Mouse (Mus musculus): Measurements from ENCODE around the gene Strn4. TPM values are rescaled to one million over a fixed set of nuclear protein-coding genes. Genes with fewer than 3 reads are reported as not detected.

Strn4 gene
- 32.8 and 34.0 TPM in 2 replicates for polyA plus RNA-seq (2015; fragmentation: Nextera tagmentation; extraction: Ambion mirVana)

GRCm38 (mm10) chr7:16815351-16815941 is at the start of gene Strn4:
Gene Strn4 (plus strand): TSS chr7:16815889.
- Histone ChIP-seq H3K27me3 (peaks cover 20% of the 10 kb centered on the region), H3K4me1 (replicated peaks) (peaks cover 65% of the 10 kb centered on the region), H3K4me3 (replicated peaks) (peak within 1 kb of the TSS; percentile 95), H3K9me3 (replicated peaks) (no peaks in the 10 kb centered on the region), H3K27ac (peak within 1 kb of the TSS; percentile 92), H3K36me3 (peaks cover 8% of the 10 kb centered on the region), H3K9ac (peak within 1 kb of the TSS; percentile 99), H3K4me2 (peak within 1 kb of the TSS; percentile 88)
- WGBS (ENCODE audit: insufficient replicate concordance): 26% methylated on average over 1 of the region's 1 CpGs
- no peak for DNase-seq
- ATAC-seq (ENCODE audit: low read depth): no peak

- WGBS (ENCODE audit: insufficient replicate concordance): 45% methylated on average over 2 of the region's 2 CpGs
- no peaks in the 10 kb centered on the region for H3K36me3 ChIP-seq
- no peak overlapping the region for H3K9ac ChIP-seq
- ATAC-seq (ENCODE audit: low read depth) (no peak), DNase-seq (no peak)
- no peak overlapping the region for H3K27ac ChIP-seq
- H3K4me3 ChIP-seq (replicated peaks): no peak overlapping the region
- no peaks in the 10 kb centered on the region for H3K27me3 ChIP-seq
- 0 out of 2 replicates have a peak, but pooled peaks cover 4% of the 10 kb centered on the region for H3K9me3 ChIP-seq (replicated peaks)
- no peaks in the 10 kb centered on the region for H3K4me1 ChIP-seq (replicated peaks)
- no peak overlapping the region for H3K4me2 ChIP-seq
Observed at GRCm38 (mm10) chr7:16766443-16766842, 49.2 kb upstream of the Strn4 start.

GRCm38 (mm10) chr7:16775888-16776287 is 39.8 kb upstream of the Strn4 start:
- Histone ChIP-seq H3K9ac (no peak overlapping the region), H3K4me2 (no peak overlapping the region), H3K27ac (no peak overlapping the region), H3K27me3 (0 out of 2 replicates have a peak, but pooled peaks cover 8% of the 10 kb centered on the region), H3K4me1 (replicated peaks) (peaks cover 11% of the 10 kb centered on the region), H3K36me3 (no peaks in the 10 kb centered on the region), H3K9me3 (replicated peaks) (peaks cover 10% of the 10 kb centered on the region; the same call in 1 of the 2 replicates), H3K4me3 (replicated peaks) (no peak overlapping the region)
- no peak for ATAC-seq (ENCODE audit: low read depth)
- no peak for DNase-seq
- WGBS (ENCODE audit: insufficient replicate concordance): 34% methylated on average over 5 of the region's 5 CpGs

GRCm38 (mm10) chr7:16780076-16780475 is 35.6 kb upstream of the Strn4 start:
- DNase-seq (no peak), ATAC-seq (ENCODE audit: low read depth) (no peak)
- no peak overlapping the region for H3K27ac ChIP-seq
- H3K4me1 ChIP-seq (replicated peaks): peaks cover 33% of the 10 kb centered on the region
- H3K36me3 ChIP-seq: peaks cover 16% of the 10 kb centered on the region
- 0 out of 2 replicates have a peak, but pooled peaks cover 4% of the 10 kb centered on the region for H3K27me3 ChIP-seq
- no peak overlapping the region for H3K4me2 ChIP-seq
- no peak overlapping the region for H3K9ac ChIP-seq
- H3K9me3 ChIP-seq (replicated peaks): no peaks in the 10 kb centered on the region
- no peak overlapping the region for H3K4me3 ChIP-seq (replicated peaks)
- 73% methylated on average over 5 of the region's 5 CpGs for WGBS (ENCODE audit: insufficient replicate concordance)

- peak within 1 kb of the TSS; percentile 85 for H3K4me2 ChIP-seq
- peaks cover 24% of the 10 kb centered on the region for H3K36me3 ChIP-seq
- H3K4me1 ChIP-seq (replicated peaks): peaks cover 42% of the 10 kb centered on the region
- H3K27ac ChIP-seq: peak within 1 kb of the TSS; percentile 99
- ATAC-seq (ENCODE audit: low read depth) (peak; percentile 66), DNase-seq (peak; percentile 95)
- 2% methylated on average over 34 of the region's 34 CpGs for WGBS (ENCODE audit: insufficient replicate concordance)
- H3K9ac ChIP-seq: peak within 1 kb of the TSS; percentile 99
- H3K27me3 ChIP-seq: 0 out of 2 replicates have a peak, but pooled peaks cover under 1% of the 10 kb centered on the region
- H3K9me3 ChIP-seq (replicated peaks): no peaks in the 10 kb centered on the region
- H3K4me3 ChIP-seq (replicated peaks): peak within 1 kb of the TSS; percentile 100
Observed at GRCm38 (mm10) chr7:16780825-16781554, 34.7 kb upstream of the Strn4 start, which contains the start of gene Slc1a5. Gene Slc1a5 (plus strand): TSS chr7:16781340.

GRCm38 (mm10) chr7:16781555-16781815 is 34.2 kb upstream of the Strn4 start:
- H3K36me3 ChIP-seq: peaks cover 29% of the 10 kb centered on the region
- H3K4me2 ChIP-seq: peak overlapping the region; percentile 85
- peaks cover 47% of the 10 kb centered on the region for H3K4me1 ChIP-seq (replicated peaks)
- 0% methylated on average over 10 of the region's 10 CpGs for WGBS (ENCODE audit: insufficient replicate concordance)
- H3K4me3 ChIP-seq (replicated peaks): peak overlapping the region; percentile 100
- H3K27ac ChIP-seq: peak overlapping the region; percentile 99
- no peak for ATAC-seq (ENCODE audit: low read depth)
- no peaks in the 10 kb centered on the region for H3K9me3 ChIP-seq (replicated peaks)
- no peak for DNase-seq
- H3K27me3 ChIP-seq: no peaks in the 10 kb centered on the region
- H3K9ac ChIP-seq: peak overlapping the region; percentile 99

- Histone ChIP-seq H3K27ac (peak overlapping the region; percentile 99), H3K4me3 (replicated peaks) (peak overlapping the region; percentile 100), H3K9ac (peak overlapping the region; percentile 99), H3K4me2 (peak overlapping the region; percentile 85), H3K36me3 (peaks cover 34% of the 10 kb centered on the region), H3K4me1 (replicated peaks) (peaks cover 52% of the 10 kb centered on the region), H3K9me3 (replicated peaks) (no peaks in the 10 kb centered on the region), H3K27me3 (no peaks in the 10 kb centered on the region)
- ATAC-seq (ENCODE audit: low read depth): no peak
- WGBS (ENCODE audit: insufficient replicate concordance): under 1% methylated on average over 60 of the region's 60 CpGs
- peak; percentile 18 for DNase-seq
Observed at GRCm38 (mm10) chr7:16781816-16782554, 33.7 kb upstream of the Strn4 start.

GRCm38 (mm10) chr7:16782555-16783125 is 33.0 kb upstream of the Strn4 start:
- Histone ChIP-seq H3K4me3 (replicated peaks) (peak overlapping the region; percentile 100), H3K27me3 (no peaks in the 10 kb centered on the region), H3K4me1 (replicated peaks) (peaks cover 56% of the 10 kb centered on the region), H3K36me3 (peaks cover 41% of the 10 kb centered on the region), H3K9me3 (replicated peaks) (no peaks in the 10 kb centered on the region), H3K9ac (peak overlapping the region; percentile 99), H3K4me2 (peak overlapping the region; percentile 85), H3K27ac (peak overlapping the region; percentile 99)
- no peak for DNase-seq
- no peak for ATAC-seq (ENCODE audit: low read depth)
- WGBS (ENCODE audit: insufficient replicate concordance): under 1% methylated on average over 11 of the region's 11 CpGs

- peak; percentile 93 for ATAC-seq (ENCODE audit: low read depth)
Observed at GRCm38 (mm10) chr7:16783224-16783688, 32.4 kb upstream of the Strn4 start.

GRCm38 (mm10) chr7:16783758-16784415 is 31.8 kb upstream of the Strn4 start:
- no peaks in the 10 kb centered on the region for H3K27me3 ChIP-seq
- DNase-seq: no peak
- peak overlapping the region; percentile 99 for H3K27ac ChIP-seq
- WGBS (ENCODE audit: insufficient replicate concordance): 32% methylated on average over 17 of the region's 17 CpGs
- no peaks in the 10 kb centered on the region for H3K9me3 ChIP-seq (replicated peaks)
- peak overlapping the region; percentile 100 for H3K4me3 ChIP-seq (replicated peaks)
- H3K4me1 ChIP-seq (replicated peaks): peaks cover 62% of the 10 kb centered on the region
- H3K36me3 ChIP-seq: peaks cover 53% of the 10 kb centered on the region
- no peak for ATAC-seq (ENCODE audit: low read depth)
- peak overlapping the region; percentile 85 for H3K4me2 ChIP-seq
- H3K9ac ChIP-seq: peak overlapping the region; percentile 99

More at GRCm38 (mm10) chr7:16783224-16783688, 32.4 kb upstream of the Strn4 start:
- Histone ChIP-seq H3K27me3 (no peaks in the 10 kb centered on the region), H3K9ac (peak overlapping the region; percentile 99), H3K27ac (peak overlapping the region; percentile 99), H3K36me3 (peaks cover 47% of the 10 kb centered on the region), H3K4me2 (peak overlapping the region; percentile 85), H3K4me1 (replicated peaks) (peaks cover 62% of the 10 kb centered on the region), H3K9me3 (replicated peaks) (no peaks in the 10 kb centered on the region), H3K4me3 (replicated peaks) (peak overlapping the region; percentile 100)
- 4% methylated on average over 10 of the region's 10 CpGs for WGBS (ENCODE audit: insufficient replicate concordance)
- DNase-seq: peak; percentile 88

Data from liver, embryonic 13.5 days (tissue).